Mouse (Mus musculus): ENCODE measurements around the gene Nobox. TPM values are rescaled to one million over a fixed set of nuclear protein-coding genes. Genes with fewer than 3 reads are reported as not detected.

Nobox gene
- polyA plus RNA-seq, 1 experiment = not detected

DNA sequence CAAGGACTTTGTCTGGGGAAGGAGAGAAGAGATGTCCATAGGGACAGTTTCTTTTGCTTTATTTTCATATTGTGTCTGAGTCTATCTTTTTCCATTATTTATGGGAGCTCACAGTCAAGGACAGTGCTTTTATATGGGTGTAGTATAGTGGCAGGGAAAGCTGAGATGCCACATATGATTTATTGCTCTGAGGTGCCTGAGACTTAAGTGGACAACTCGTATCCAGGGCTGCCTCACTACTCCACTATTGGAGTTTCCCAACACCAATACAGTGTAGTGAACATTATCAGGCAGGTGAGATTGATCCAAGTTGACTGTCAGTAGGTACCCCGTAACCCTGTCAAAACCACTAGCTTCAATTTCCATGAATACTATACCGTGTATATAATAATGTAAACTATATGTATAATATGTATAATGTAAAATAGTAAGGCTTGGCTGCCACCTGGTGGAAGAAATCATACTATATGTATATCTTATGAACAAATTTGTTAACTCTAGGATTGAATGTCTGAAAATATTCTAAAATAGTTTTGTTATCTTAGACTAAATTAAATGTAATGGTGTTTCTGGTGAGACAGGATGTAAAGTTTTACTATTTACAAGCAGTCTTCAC lies 26.4 kb upstream of the Nobox start:
- Histone ChIP-seq H3K36me3 (ENCODE audit: control insufficient read depth) (no peaks in the 10 kb centered on the region), H3K27me3 (ENCODE audit: control insufficient read depth) (no peaks in the 10 kb centered on the region), H3K9me3 (ENCODE audit: control insufficient read depth, low read length) (no peaks in the 10 kb centered on the region), H3K4me3 (replicated peaks) (no peak overlapping the region), H3K4me1 (ENCODE audit: control insufficient read depth) (no peaks in the 10 kb centered on the region)
- TF ChIP-seq GATA1 (IDR thresholded peaks at IDR 0.05; ENCODE audit: low read length) (no peak), TAL1 (IDR thresholded peaks at IDR 0.05; ENCODE audit: low read length) (no peak)

DNA sequence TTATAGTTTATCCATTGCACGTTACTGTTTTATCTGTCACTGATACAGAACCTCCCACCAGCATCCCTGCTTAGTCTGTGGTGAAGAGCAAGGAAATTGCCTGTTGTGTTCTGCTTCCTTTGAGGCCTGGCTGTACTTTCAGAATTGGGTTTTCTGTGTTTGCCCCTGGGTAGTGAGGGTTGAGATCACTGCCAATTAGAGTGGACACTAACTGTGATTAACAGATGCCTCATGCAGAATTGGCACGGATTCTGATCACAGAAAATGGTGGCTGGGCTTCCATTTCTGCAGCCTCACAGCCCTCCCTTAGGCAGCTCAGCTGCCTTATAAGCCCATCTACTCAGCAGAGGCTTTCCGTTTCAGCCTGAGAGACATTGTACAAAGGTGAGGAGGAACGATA lies 24.1 kb upstream of the Nobox start:
- no peaks in the 10 kb centered on the region for H3K4me1 ChIP-seq (ENCODE audit: control insufficient read depth)
- H3K36me3 ChIP-seq (ENCODE audit: control insufficient read depth) = no peaks in the 10 kb centered on the region
- no peaks in the 10 kb centered on the region for H3K9me3 ChIP-seq (ENCODE audit: control insufficient read depth, low read length)
- H3K27me3 ChIP-seq (ENCODE audit: control insufficient read depth) = no peaks in the 10 kb centered on the region
- no peak overlapping the region for H3K4me3 ChIP-seq (replicated peaks)
- TF ChIP-seq GATA1 (IDR thresholded peaks at IDR 0.05; ENCODE audit: low read length) (no peak), TAL1 (IDR thresholded peaks at IDR 0.05; ENCODE audit: low read length) (no peak)

DNA sequence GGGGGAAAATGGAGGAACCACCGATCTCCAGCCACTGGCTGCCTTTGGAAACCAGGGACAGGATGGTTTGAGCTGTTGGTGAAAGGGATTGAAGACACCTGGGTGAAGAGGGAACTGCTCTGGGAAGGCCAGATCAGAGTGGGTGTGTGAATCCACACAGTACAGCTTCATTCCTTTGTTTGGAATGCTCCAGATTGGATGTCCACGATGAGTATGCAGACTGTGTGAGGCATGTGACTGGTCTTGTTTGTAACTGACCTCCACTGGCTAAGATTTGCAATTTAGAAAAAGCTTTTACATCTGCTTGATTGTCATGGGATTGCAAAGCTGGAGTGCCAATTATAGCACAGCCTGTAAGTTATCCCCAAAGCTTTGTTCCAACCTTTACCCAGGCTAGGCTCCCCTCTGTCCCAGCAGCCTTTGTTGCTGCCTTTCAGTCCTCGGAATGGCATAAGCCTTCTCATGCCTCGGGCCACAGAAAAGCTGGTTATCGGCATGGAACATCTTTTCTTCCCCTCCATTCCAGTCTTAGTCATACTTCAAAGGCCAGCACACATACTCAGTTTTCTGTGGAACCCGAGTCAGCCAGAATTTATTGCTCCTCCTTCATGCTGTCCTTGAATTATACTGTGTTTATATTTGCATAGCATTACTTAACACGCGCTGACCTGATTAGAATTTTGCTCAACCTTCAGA lies 3.8 kb upstream of the Nobox start:
- TF ChIP-seq TAL1 (IDR thresholded peaks at IDR 0.05; ENCODE audit: low read length) (no peak), GATA1 (IDR thresholded peaks at IDR 0.05; ENCODE audit: low read length) (no peak)
- H3K9me3 ChIP-seq (ENCODE audit: control insufficient read depth, low read length) = no peaks in the 10 kb centered on the region
- H3K4me1 ChIP-seq (ENCODE audit: control insufficient read depth) = no peaks in the 10 kb centered on the region
- H3K4me3 ChIP-seq (replicated peaks) = no peak overlapping the region
- no peaks in the 10 kb centered on the region for H3K36me3 ChIP-seq (ENCODE audit: control insufficient read depth)
- H3K27me3 ChIP-seq (ENCODE audit: control insufficient read depth) = no peaks in the 10 kb centered on the region

DNA sequence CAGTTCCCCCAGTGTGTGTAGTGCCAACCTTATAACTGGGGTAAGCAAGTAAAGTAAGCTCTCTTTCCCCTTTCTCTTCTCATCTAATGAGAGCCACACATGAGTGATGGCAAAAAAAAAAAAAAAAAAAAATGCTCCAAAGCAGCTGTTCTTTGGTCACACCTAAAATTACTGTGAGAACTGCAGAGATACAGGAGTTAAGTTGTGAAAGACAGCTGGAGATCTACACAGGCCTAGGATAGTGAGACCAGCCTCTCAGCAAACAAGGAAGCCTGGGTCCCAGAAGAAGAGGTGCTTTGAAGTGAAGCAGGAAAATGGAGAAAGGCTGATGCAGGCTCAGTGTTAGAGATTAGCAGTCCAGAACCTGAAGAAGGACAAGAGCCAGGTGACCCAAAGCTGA lies 3.2 kb upstream of the Nobox start:
- TF ChIP-seq TAL1 (IDR thresholded peaks at IDR 0.05; ENCODE audit: low read length) (no peak), GATA1 (IDR thresholded peaks at IDR 0.05; ENCODE audit: low read length) (no peak)
- no peak overlapping the region for H3K4me3 ChIP-seq (replicated peaks)
- H3K27me3 ChIP-seq (ENCODE audit: control insufficient read depth) = no peaks in the 10 kb centered on the region
- H3K4me1 ChIP-seq (ENCODE audit: control insufficient read depth) = no peaks in the 10 kb centered on the region
- H3K9me3 ChIP-seq (ENCODE audit: control insufficient read depth, low read length) = no peaks in the 10 kb centered on the region
- H3K36me3 ChIP-seq (ENCODE audit: control insufficient read depth) = no peaks in the 10 kb centered on the region

DNA sequence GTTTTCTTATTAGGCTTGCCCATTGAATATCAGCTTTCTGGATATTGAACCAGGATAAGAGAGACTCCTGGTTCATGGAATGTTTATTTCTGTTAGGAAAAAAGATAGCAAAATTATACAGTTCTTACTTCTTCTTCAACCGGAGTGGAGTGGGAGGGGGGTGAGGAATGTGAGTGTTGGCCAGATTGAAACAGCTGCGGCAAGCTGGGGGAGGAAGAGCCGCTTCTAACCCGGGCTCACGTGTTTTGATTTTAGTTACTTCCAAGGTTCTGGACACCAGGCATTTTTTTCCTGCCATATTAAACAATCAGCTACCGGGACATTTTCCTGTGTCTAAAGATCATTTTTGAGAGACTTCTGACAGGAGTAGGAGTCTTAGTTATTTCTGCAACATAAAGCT lies 717 bp upstream of the Nobox start:
- Histone ChIP-seq H3K27me3 (ENCODE audit: control insufficient read depth) (no peaks in the 10 kb centered on the region), H3K4me3 (replicated peaks) (no peak overlapping the region), H3K36me3 (ENCODE audit: control insufficient read depth) (no peaks in the 10 kb centered on the region), H3K4me1 (ENCODE audit: control insufficient read depth) (no peaks in the 10 kb centered on the region), H3K9me3 (ENCODE audit: control insufficient read depth, low read length) (no peaks in the 10 kb centered on the region)
- TF ChIP-seq GATA1 (IDR thresholded peaks at IDR 0.05; ENCODE audit: low read length) (no peak), TAL1 (IDR thresholded peaks at IDR 0.05; ENCODE audit: low read length) (no peak)

DNA sequence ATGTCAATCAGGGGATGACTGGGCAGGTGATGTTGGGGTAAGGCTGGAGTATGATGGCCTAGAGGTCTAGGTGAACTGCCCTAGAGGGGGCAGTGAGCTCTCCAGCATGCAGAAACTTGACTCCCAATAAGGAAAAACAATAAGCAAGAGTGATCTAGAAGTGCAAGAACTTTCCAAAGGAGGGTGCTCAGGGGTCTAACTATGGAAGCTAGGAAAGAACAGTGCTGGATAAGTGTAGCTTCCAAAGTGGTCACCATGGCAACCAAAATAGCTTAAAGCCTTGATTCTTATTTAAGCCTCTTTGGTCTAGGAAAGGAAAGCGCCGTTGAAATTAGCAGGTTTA lies 11.9 kb downstream of the Nobox start:
- H3K27me3 ChIP-seq (ENCODE audit: control insufficient read depth) = no peaks in the 10 kb centered on the region
- H3K9me3 ChIP-seq (ENCODE audit: control insufficient read depth, low read length) = no peaks in the 10 kb centered on the region
- TF ChIP-seq GATA1 (IDR thresholded peaks at IDR 0.05; ENCODE audit: low read length) (no peak), TAL1 (IDR thresholded peaks at IDR 0.05; ENCODE audit: low read length) (no peak)
- H3K4me3 ChIP-seq (replicated peaks) = no peak overlapping the region
- no peaks in the 10 kb centered on the region for H3K4me1 ChIP-seq (ENCODE audit: control insufficient read depth)
- H3K36me3 ChIP-seq (ENCODE audit: control insufficient read depth) = no peaks in the 10 kb centered on the region

DNA sequence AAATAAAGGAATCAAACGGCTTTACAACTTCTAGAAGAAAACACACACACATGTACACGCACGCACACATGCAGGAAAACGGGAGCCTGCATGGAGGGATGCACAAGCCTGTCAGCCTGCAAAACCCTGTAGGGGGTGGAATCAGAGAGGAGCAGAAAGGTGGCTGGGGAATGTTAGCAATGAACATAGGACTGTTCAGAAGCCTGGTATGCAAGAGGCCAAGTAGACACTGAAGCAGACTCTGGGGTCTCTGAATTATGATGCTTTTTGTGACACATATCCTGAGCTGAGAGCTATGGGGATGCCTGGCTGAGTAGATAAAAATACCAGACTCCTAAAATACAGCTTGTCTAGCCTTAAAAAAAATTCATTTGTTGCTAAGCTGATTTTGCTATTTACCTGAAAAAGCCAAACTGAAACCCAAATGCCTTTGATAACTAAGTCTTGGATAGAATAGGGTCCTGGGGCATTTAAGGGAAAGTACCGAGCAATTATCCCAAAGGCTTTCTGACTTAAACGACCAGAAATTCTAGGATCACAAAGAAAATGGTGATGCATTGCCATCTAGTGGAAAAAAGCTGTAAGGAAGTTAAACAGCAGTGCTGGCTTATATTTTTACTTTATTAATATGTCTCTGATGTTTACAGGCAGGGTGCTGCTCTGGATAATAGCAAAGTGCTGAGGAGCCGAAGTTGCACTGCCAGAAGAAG lies 12.4 kb downstream of the Nobox start:
- H3K9me3 ChIP-seq (ENCODE audit: control insufficient read depth, low read length) = no peaks in the 10 kb centered on the region
- no peaks in the 10 kb centered on the region for H3K4me1 ChIP-seq (ENCODE audit: control insufficient read depth)
- no peaks in the 10 kb centered on the region for H3K27me3 ChIP-seq (ENCODE audit: control insufficient read depth)
- TF ChIP-seq GATA1 (IDR thresholded peaks at IDR 0.05; ENCODE audit: low read length) (no peak), TAL1 (IDR thresholded peaks at IDR 0.05; ENCODE audit: low read length) (no peak)
- no peak overlapping the region for H3K4me3 ChIP-seq (replicated peaks)
- H3K36me3 ChIP-seq (ENCODE audit: control insufficient read depth) = no peaks in the 10 kb centered on the region

DNA sequence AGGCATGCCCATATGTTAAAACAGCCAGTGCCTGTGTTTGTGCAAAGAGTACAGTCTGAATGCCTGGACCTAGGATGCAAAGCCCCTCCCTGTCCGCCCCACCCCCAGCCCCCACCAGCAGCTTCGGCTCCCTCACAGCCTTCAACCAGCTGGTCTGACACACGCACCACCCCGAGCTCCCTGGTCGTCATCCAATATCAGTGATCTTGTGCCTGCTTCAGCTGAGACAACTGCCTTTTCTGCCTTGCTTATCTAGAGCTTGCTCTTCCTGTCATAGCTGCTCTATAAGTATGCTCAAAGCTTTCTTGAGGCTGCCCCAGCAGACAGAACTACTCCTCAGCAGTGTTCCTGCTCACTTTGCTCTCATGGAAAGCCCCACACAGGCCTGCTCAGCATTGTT lies 13.4 kb downstream of the Nobox start:
- TF ChIP-seq GATA1 (IDR thresholded peaks at IDR 0.05; ENCODE audit: low read length) = no peak
- TF ChIP-seq TAL1 (IDR thresholded peaks at IDR 0.05; ENCODE audit: low read length) = no peak
- H3K4me1 ChIP-seq (ENCODE audit: control insufficient read depth) = no peaks in the 10 kb centered on the region
- no peak overlapping the region for H3K4me3 ChIP-seq (replicated peaks)
- no peaks in the 10 kb centered on the region for H3K27me3 ChIP-seq (ENCODE audit: control insufficient read depth)
- H3K9me3 ChIP-seq (ENCODE audit: control insufficient read depth, low read length) = no peaks in the 10 kb centered on the region
- H3K36me3 ChIP-seq (ENCODE audit: control insufficient read depth) = no peaks in the 10 kb centered on the region

DNA sequence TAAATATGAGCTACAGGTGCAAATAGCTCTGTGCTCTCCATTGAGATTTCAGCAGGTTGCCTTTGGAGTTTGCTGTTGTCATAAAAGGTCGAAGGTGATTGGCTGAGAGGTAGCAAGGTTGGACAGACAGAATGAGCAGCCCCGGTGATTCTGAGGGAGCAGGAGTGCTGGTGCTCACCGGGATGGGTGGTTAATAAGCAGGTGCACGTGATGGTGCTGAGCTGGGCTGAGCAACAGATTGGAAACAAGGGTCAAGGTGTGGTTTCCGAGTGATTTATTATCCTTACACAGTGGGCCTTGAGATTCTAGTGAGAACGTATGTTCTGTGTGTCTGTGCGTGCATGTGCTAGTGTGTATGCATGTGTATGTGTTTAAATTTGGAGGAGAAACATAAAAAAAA lies 16.2 kb downstream of the Nobox start:
- TF ChIP-seq TAL1 (IDR thresholded peaks at IDR 0.05; ENCODE audit: low read length) (no peak), GATA1 (IDR thresholded peaks at IDR 0.05; ENCODE audit: low read length) (no peak)
- H3K4me3 ChIP-seq (replicated peaks) = no peak overlapping the region

More for the DNA sequence above, 16.2 kb downstream of the Nobox start:
- H3K36me3 ChIP-seq (ENCODE audit: control insufficient read depth) = no peaks in the 10 kb centered on the region; the same call in 1 of the 2 replicates
- no peaks in the 10 kb centered on the region for H3K4me1 ChIP-seq (ENCODE audit: control insufficient read depth)
- no peaks in the 10 kb centered on the region for H3K9me3 ChIP-seq (ENCODE audit: control insufficient read depth, low read length)
- H3K27me3 ChIP-seq (ENCODE audit: control insufficient read depth) = no peaks in the 10 kb centered on the region

All from erythroblast, embryonic 14.5 days (primary cell).